Mouse (Mus musculus) spleen, adult 2 months (tissue): ENCODE measurements around the gene Tmem59l.

Experiments used
- CTCF ChIP-seq: fragments of 200-500 bp; IDR thresholded peaks from 2 replicates; pipeline ENCODE4 v1.5.1; 2011; ENCODE audit warnings: mild to moderate bottlenecking, inconsistent platforms; ENCODE audit not compliant: insufficient read depth, insufficient read length, insufficient replicate concordance; ENCODE audit errors: extremely low read depth
- POLR2A ChIP-seq: fragments of 200-500 bp; IDR thresholded peaks from 2 replicates; pipeline ENCODE4 v1.6.1; 2011; ENCODE audit warnings: low read depth, low read length, inconsistent platforms

DNA sequence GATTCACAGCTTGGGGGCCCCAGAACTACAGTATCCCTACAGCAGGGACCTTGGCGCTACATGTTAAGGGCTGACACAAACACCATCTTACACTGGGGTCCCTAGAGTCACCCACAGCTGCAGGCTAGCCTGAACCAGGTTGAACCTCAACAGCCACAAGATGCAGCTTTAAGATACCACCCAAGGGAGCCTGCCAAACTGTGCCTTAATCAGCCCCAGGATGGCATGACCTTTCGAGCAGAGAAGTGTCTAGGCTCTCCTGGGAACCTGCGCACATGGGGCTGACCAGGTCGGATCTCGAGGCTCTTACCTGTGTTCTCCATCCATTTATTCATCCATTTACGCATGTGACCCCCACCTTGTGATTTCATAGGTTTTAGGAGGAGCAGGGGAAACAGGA, 29.3 kb downstream of the Tmem59l start:
- TF ChIP-seq CTCF (no peak), POLR2A (no peak)
